Comparison of ENCODE assay signal across 34 mouse cellular contexts in the genomic region with DNA sequence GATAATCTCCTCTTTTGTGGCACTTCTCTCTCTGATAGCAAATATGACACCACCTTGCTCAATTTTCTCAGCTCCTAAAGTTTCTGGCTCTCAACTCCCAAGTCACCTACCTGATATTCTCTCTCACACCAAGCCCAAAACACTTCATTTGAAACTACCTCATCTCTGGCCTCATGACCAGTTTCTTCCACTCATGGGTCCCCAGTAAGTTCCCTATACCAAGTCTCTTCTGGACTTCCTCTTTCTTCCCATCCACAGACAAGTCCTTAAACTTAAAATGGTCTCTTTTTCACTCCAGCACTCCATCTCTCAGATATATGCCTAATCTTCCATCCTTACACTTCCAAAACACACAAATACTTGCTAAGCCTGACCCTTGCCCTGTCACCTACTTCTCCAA. TPM values are rescaled to one million over a fixed set of nuclear protein-coding genes. Genes with fewer than 3 reads are reported as not detected.
DNase-seq lines count a peak whose midpoint lies in the region; ATAC-seq and TF ChIP-seq lines count a peak whose summit lies in the region.
"Had no signal": no experiment of that assay in that cellular context is flagged by ENCODE, and none has a peak within 500 bp of the region (broad histone marks: within the 10 kb centered on the region; RNA-seq: fewer than 3 reads in every experiment).

No protein-coding gene starts in this region.

- TF ChIP-seq POLR2A in MEL (IDR thresholded peaks at IDR 0.05; ENCODE audit: control insufficient read depth in 1 of 2, insufficient read depth in 1 of 2, low read depth in 1 of 2, low read length in 2 of 2, poor library complexity in 1 of 2): no peak
- TF ChIP-seq POLR2A in cerebellum, adult 2 months (IDR thresholded peaks at IDR 0.05; ENCODE audit: borderline replicate concordance, insufficient read depth, low read length): no peak

- ATAC-seq in hematopoietic stem cell, adult 5-6 weeks (replicated peaks in 1 of 2; ENCODE audit: insufficient read depth in 1 of 2, low FRiP score in 2 of 2, low TSS enrichment in 1 of 2, low read depth in 1 of 2, poor library complexity in 2 of 2, severe bottlenecking in 2 of 2): peak; percentile 78 to 81; a peak in 3 of 4 replicates
- ATAC-seq in monocyte, adult 5-6 weeks (replicated peaks; ENCODE audit: insufficient number of reproducible peaks, low FRiP score, low TSS enrichment, poor library complexity, severe bottlenecking): peak; percentile 87
- no peak for ATAC-seq in forebrain, embryonic 11.5 days (replicated peaks; ENCODE audit: low FRiP score)
- ATAC-seq: CD4-positive, CD25-positive, alpha-beta regulatory T cell, adult 4 months; forebrain, embryonic 15.5 days; hindbrain, postnatal 0 days; inflammation-experienced regulatory T-cells, adult 6 months; intestine, embryonic 16.5 days; Patski had no signal

- peak; percentile 63 for DNase-seq in 416B (ENCODE audit: low read depth)
- peak; percentile 64 for DNase-seq in MEL (ENCODE audit: low read depth, low spot score)
- no peak for DNase-seq in urinary bladder, adult 18-20 months (ENCODE audit: low spot score in 2 of 2)
- no peak for DNase-seq in cerebellum, adult 2 months
- DNase-seq in forebrain, embryonic 11.5 days (ENCODE audit: low spot score): no peak
- DNase-seq: adrenal gland, postnatal 10 days; cerebellum, adult 11-12 months; cerebellum, adult 9-10 months; cerebellum, postnatal 14 days; gastrocnemius, postnatal 10 days; heart, adult 18-20 months; heart, postnatal 10 days; heart, postnatal 36 days had no signal

- no peak for TF ChIP-seq CTCF in MEL (IDR thresholded peaks at IDR 0.05 in 2 of 3, conservative IDR thresholded peaks at IDR 0.05 in 1 of 3; ENCODE audit: control insufficient read depth in 1 of 3, insufficient read depth in 1 of 3, low read depth in 2 of 3, low read length in 3 of 3, poor library complexity in 1 of 3, severe bottlenecking in 1 of 3)
- TF ChIP-seq CTCF in cerebellum, adult 2 months (IDR thresholded peaks at IDR 0.05; ENCODE audit: borderline replicate concordance, insufficient read depth, low read depth, low read length): no peak

- no peaks in the 10 kb centered on the region for H3K36me3 ChIP-seq in MEL (ENCODE audit: control insufficient read depth in 1 of 2, insufficient read depth in 2 of 2, low read length in 2 of 2)
- no peaks in the 10 kb centered on the region for H3K36me3 ChIP-seq in forebrain, embryonic 11.5 days (ENCODE audit: control insufficient read depth, insufficient read depth, low read length)
- H3K36me3 ChIP-seq: embryonic facial prominence, embryonic 12.5 days; embryonic facial prominence, embryonic 15.5 days; forebrain, embryonic 12.5 days; forebrain, embryonic 15.5 days; heart, embryonic 12.5 days; heart, embryonic 15.5 days had no signal

- H3K27ac ChIP-seq in MEL (ENCODE audit: control insufficient read depth, low read depth, low read length): no peak overlapping the region
- no peak overlapping the region for H3K27ac ChIP-seq in cerebellum, adult 2 months (ENCODE audit: insufficient read depth, low read length)
- H3K27ac ChIP-seq in forebrain, embryonic 11.5 days (ENCODE audit: low read depth, low read length): no peak overlapping the region
- H3K27ac ChIP-seq: embryonic facial prominence, embryonic 12.5 days; embryonic facial prominence, embryonic 15.5 days; forebrain, embryonic 12.5 days; forebrain, embryonic 15.5 days; heart, embryonic 15.5 days; hindbrain, embryonic 14.5 days; hindbrain, postnatal 0 days had no signal

- H3K4me3 ChIP-seq in MEL (ENCODE audit: control insufficient read depth in 1 of 2, insufficient read depth in 1 of 2, low read depth in 2 of 2, low read length in 2 of 2): no peak overlapping the region
- H3K4me3 ChIP-seq in cerebellum, adult 2 months (replicated peaks; ENCODE audit: insufficient read depth, low read depth, low read length): no peak overlapping the region
- no peak overlapping the region for H3K4me3 ChIP-seq in forebrain, embryonic 11.5 days (ENCODE audit: low read depth, low read length)
- H3K4me3 ChIP-seq: embryonic facial prominence, embryonic 12.5 days; embryonic facial prominence, embryonic 15.5 days; forebrain, embryonic 12.5 days; forebrain, embryonic 15.5 days; heart, embryonic 12.5 days; heart, embryonic 15.5 days had no signal

- H3K27me3 ChIP-seq in MEL (ENCODE audit: control insufficient read depth in 1 of 2, insufficient read depth in 2 of 2, low read length in 2 of 2): no peaks in the 10 kb centered on the region
- no peaks in the 10 kb centered on the region for H3K27me3 ChIP-seq in cerebellum, adult 2 months (ENCODE audit: control insufficient read depth, insufficient read depth, low read length)
- no peaks in the 10 kb centered on the region for H3K27me3 ChIP-seq in forebrain, embryonic 11.5 days (ENCODE audit: control insufficient read depth, insufficient read depth, low read length)
- H3K27me3 ChIP-seq: embryonic facial prominence, embryonic 12.5 days; embryonic facial prominence, embryonic 15.5 days; forebrain, embryonic 12.5 days; forebrain, embryonic 15.5 days; heart, embryonic 12.5 days; heart, embryonic 15.5 days had no signal

- H3K9me3 ChIP-seq in MEL (replicated peaks; ENCODE audit: insufficient read depth, low read length): no peaks in the 10 kb centered on the region
- H3K9me3 ChIP-seq in forebrain, embryonic 11.5 days (ENCODE audit: control insufficient read depth, low read length): no peaks in the 10 kb centered on the region
- H3K9me3 ChIP-seq: embryonic facial prominence, embryonic 12.5 days; embryonic facial prominence, embryonic 15.5 days; forebrain, embryonic 12.5 days; forebrain, embryonic 15.5 days; heart, embryonic 12.5 days; heart, embryonic 15.5 days had no signal

- no peaks in the 10 kb centered on the region for H3K79me2 ChIP-seq in MEL (ENCODE audit: control insufficient read depth, insufficient read depth, low read length, poor library complexity)

- no peak overlapping the region for H3K4me2 ChIP-seq in forebrain, embryonic 11.5 days (ENCODE audit: low read depth, low read length, severe bottlenecking)
- H3K4me2 ChIP-seq: embryonic facial prominence, embryonic 12.5 days; embryonic facial prominence, embryonic 15.5 days; forebrain, embryonic 12.5 days; forebrain, embryonic 15.5 days; heart, embryonic 12.5 days; heart, embryonic 15.5 days; hindbrain, embryonic 14.5 days had no signal

- H3K4me1 ChIP-seq in MEL (ENCODE audit: control insufficient read depth in 1 of 2, insufficient read depth in 2 of 2, low read length in 2 of 2): no peaks in the 10 kb centered on the region
- no peaks in the 10 kb centered on the region for H3K4me1 ChIP-seq in cerebellum, adult 2 months (ENCODE audit: control insufficient read depth, insufficient read depth, low read length)
- no peaks in the 10 kb centered on the region for H3K4me1 ChIP-seq in forebrain, embryonic 11.5 days (replicated peaks; ENCODE audit: control insufficient read depth, insufficient read depth, low read length)
- H3K4me1 ChIP-seq: embryonic facial prominence, embryonic 12.5 days; embryonic facial prominence, embryonic 15.5 days; forebrain, embryonic 12.5 days; forebrain, embryonic 15.5 days; heart, embryonic 12.5 days; heart, embryonic 15.5 days had no signal

- H3K9ac ChIP-seq in MEL (ENCODE audit: control insufficient read depth, low read depth, low read length, poor library complexity, severe bottlenecking): no peak overlapping the region
- H3K9ac ChIP-seq in forebrain, embryonic 11.5 days (ENCODE audit: low read length): no peak overlapping the region
- H3K9ac ChIP-seq: embryonic facial prominence, embryonic 12.5 days; embryonic facial prominence, embryonic 15.5 days; forebrain, embryonic 12.5 days; forebrain, embryonic 15.5 days; heart, embryonic 12.5 days; heart, embryonic 15.5 days; hindbrain, embryonic 14.5 days had no signal

- no peak for TF ChIP-seq EP300 in MEL (IDR thresholded peaks at IDR 0.05; ENCODE audit: low read depth in 1 of 2, low read length in 2 of 2)

- TF ChIP-seq RAD21 in MEL (IDR thresholded peaks at IDR 0.05; ENCODE audit: low read depth, low read length): no peak

TF ChIP-seq in MEL, 35 proteins besides CTCF, POLR2A, EP300 and RAD21:
- TF ChIP-seq SMC3 (IDR thresholded peaks at IDR 0.05; ENCODE audit: low read depth, low read length) (no peak), POLR2AphosphoS2 (IDR thresholded peaks at IDR 0.05; ENCODE audit: low read length) (no peak), MXI1 (IDR thresholded peaks at IDR 0.05; ENCODE audit: low read depth, low read length) (no peak)

RNA-seq across cellular contexts. Expression of a gene that starts 12.3 kb away (rescaled TPM):
- 0.16 and 0.27 TPM in 2 replicates for total RNA-seq in MEL (2012; rRNA removed)
- under 1 TPM in 1 of 2 experiments, not detected in 1; 0.52 TPM for polyA plus RNA-seq in MEL (2012; ENCODE audit: insufficient read depth in 1 of 2, insufficient read length in 2 of 2, low read depth in 1 of 2, low replicate concordance in 2 of 2, missing spikeins in 1 of 2)
- total RNA-seq in hematopoietic stem cell, adult 5-6 weeks (2017): 0.15 and 8.1 TPM in 2 replicates
- 14.0 to 119 TPM (median 27.1 TPM) in 3 replicates for total RNA-seq in monocyte, adult 5-6 weeks (2017)
- not detected in 2 replicates for polyA plus RNA-seq in cerebellum, adult 2 months (2012; rRNA removed)
- 0.23 TPM in 1 of 2 replicates, not detected in the other for polyA plus RNA-seq in forebrain, embryonic 11.5 days (2014; fragmentation: Nextera tagmentation; extraction: Ambion mirVana)
- total RNA-seq: adrenal gland, postnatal 4 days; ES-E14; gastrocnemius, adult 18-20 months; gastrocnemius, postnatal 10 days; gastrocnemius, postnatal 4 days; heart, adult 18-20 months; heart, postnatal 10 days; heart, postnatal 36 days; hindbrain, postnatal 0 days had no signal
- polyA plus RNA-seq: C2C12; forebrain, embryonic 12.5 days; heart, embryonic 12.5 days; hindbrain, embryonic 11.5 days; Patski had no signal

RNA-seq across cellular contexts. Expression of a gene that starts 42.7 kb away (rescaled TPM):
- not detected in 2 replicates for total RNA-seq in MEL (2012; rRNA removed)
- polyA plus RNA-seq in MEL (2012; ENCODE audit: insufficient read depth in 1 of 2, insufficient read length in 2 of 2, low read depth in 1 of 2, low replicate concordance in 2 of 2, missing spikeins in 1 of 2): not detected
- total RNA-seq in hematopoietic stem cell, adult 5-6 weeks (2017): not detected in 2 replicates
- total RNA-seq in monocyte, adult 5-6 weeks (2017): 0.29 TPM in 1 of 3 replicates, not detected in the others
- not detected in 2 replicates for polyA plus RNA-seq in cerebellum, adult 2 months (2012; rRNA removed)
- not detected in 2 replicates for polyA plus RNA-seq in forebrain, embryonic 11.5 days (2014; fragmentation: Nextera tagmentation; extraction: Ambion mirVana)
- total RNA-seq: adrenal gland, adult 18-20 months; adrenal gland, postnatal 10 days; ES-E14; heart, adult 18-20 months; heart, postnatal 10 days; heart, postnatal 36 days; hindbrain, postnatal 0 days had no signal
- polyA plus RNA-seq: C2C12; CD4-positive, CD25-positive, alpha-beta regulatory T cell, adult 4 months; embryonic facial prominence, embryonic 12.5 days; embryonic facial prominence, embryonic 15.5 days; forebrain, embryonic 12.5 days; forebrain, embryonic 15.5 days; heart, embryonic 12.5 days; heart, embryonic 15.5 days; hindbrain, embryonic 11.5 days; hindbrain, embryonic 14.5 days; hindbrain, postnatal 0 days; inflammation-experienced regulatory T-cells, adult 6 months; Patski had no signal

Comparison
In these comparisons a context has a peak if more than half of its experiments do, and no peak if none do; other contexts are left out.
1. DNase-seq: peak in 416B (single experiment) and MEL (single experiment); none in urinary bladder, adult 18-20 months (0 of 2), cerebellum, adult 2 months (0 of 2) and forebrain, embryonic 11.5 days (single experiment).